Mouse (Mus musculus) testis, adult 2 months (tissue): ENCODE measurements around the gene Ubox5. TPM values are rescaled to one million over a fixed set of nuclear protein-coding genes. Genes with fewer than 3 reads are reported as not detected.

Source experiments
- H3K27ac ChIP-seq: fragments of 200-500 bp; 2 replicates; pipeline ENCODE4 v1.5.1; 2012; ENCODE audit warnings: low read depth, low read length; ENCODE audit not compliant: control insufficient read depth, insufficient read depth
- H3K27me3 ChIP-seq: fragments of 200-500 bp; 2 replicates; pipeline ENCODE4 v1.6.1; 2012; ENCODE audit warnings: mild to moderate bottlenecking, low read length, moderate library complexity; ENCODE audit not compliant: control insufficient read depth, insufficient read depth
- H3K36me3 ChIP-seq: fragments of 200-500 bp; 2 replicates; pipeline ENCODE4 v1.6.1; 2012; ENCODE audit warnings: mild to moderate bottlenecking, low read length; ENCODE audit not compliant: control insufficient read depth, insufficient read depth
- H3K4me1 ChIP-seq: fragments of 200-500 bp; 2 replicates; pipeline ENCODE4 v1.6.1; 2012; ENCODE audit warnings: low read length; ENCODE audit not compliant: control insufficient read depth, insufficient read depth
- H3K4me3 ChIP-seq: fragments of 200-500 bp; 2 replicates; pipeline ENCODE4 v1.5.1; 2012; ENCODE audit warnings: low read depth, mild to moderate bottlenecking, low read length, moderate library complexity, mixed read lengths; ENCODE audit not compliant: control insufficient read depth
- CTCF ChIP-seq: fragments of 200-500 bp; IDR thresholded peaks from 2 replicates; pipeline ENCODE4 v1.5.1; 2012; ENCODE audit warnings: low read depth, mild to moderate bottlenecking, inconsistent platforms, low read length, moderate library complexity; ENCODE audit not compliant: control insufficient read depth, insufficient read depth, insufficient replicate concordance
- POLR2A ChIP-seq: fragments of 200-500 bp; IDR thresholded peaks from 2 replicates; pipeline ENCODE4 v1.6.1; 2012; ENCODE audit warnings: low read depth, mild to moderate bottlenecking, inconsistent platforms, low read length, moderate library complexity; ENCODE audit not compliant: control insufficient read depth
- polyA plus RNA-seq: library from polyadenylated mRNA; depleted of rRNA; stranded (reverse); fragments of >200 nt; gene quantifications from 2 replicates; pipeline ENCODE4 v1.2.3, GENCODE M21; 2012

Ubox5 gene
- polyA plus RNA-seq, 1 experiment = 7.7 TPM

GRCm38 (mm10) chr2:130589157-130589556, 40.7 kb downstream of the Ubox5 start:
- no peak for TF ChIP-seq CTCF
- peak; percentile 50; the same call in 1 of the 2 replicates for TF ChIP-seq POLR2A
- H3K36me3 ChIP-seq = no peaks in the 10 kb centered on the region; the same call in 1 of the 2 replicates
- H3K4me1 ChIP-seq = no peaks in the 10 kb centered on the region; the same call in none of the 2 replicates
- peak overlapping the region; percentile 79 for H3K4me3 ChIP-seq
- peak overlapping the region; percentile 81 for H3K27ac ChIP-seq
- no peaks in the 10 kb centered on the region for H3K27me3 ChIP-seq

GRCm38 (mm10) chr2:130588373-130588772, 41.5 kb downstream of the Ubox5 start:
- Histone ChIP-seq H3K4me1 (no peaks in the 10 kb centered on the region; the same call in none of the 2 replicates), H3K27ac (no peak overlapping the region), H3K36me3 (no peaks in the 10 kb centered on the region; the same call in 1 of the 2 replicates), H3K4me3 (peak overlapping the region; percentile 79), H3K27me3 (no peaks in the 10 kb centered on the region)
- TF ChIP-seq POLR2A (no peak), CTCF (no peak)

- no peaks in the 10 kb centered on the region for H3K36me3 ChIP-seq
- no peaks in the 10 kb centered on the region; the same call in none of the 2 replicates for H3K4me1 ChIP-seq
- H3K27ac ChIP-seq = no peak overlapping the region
- TF ChIP-seq CTCF = no peak
- TF ChIP-seq POLR2A = no peak
- no peaks in the 10 kb centered on the region for H3K27me3 ChIP-seq
- H3K4me3 ChIP-seq = no peak overlapping the region
Observed at GRCm38 (mm10) chr2:130586016-130586415, 43.8 kb downstream of the Ubox5 start.

GRCm38 (mm10) chr2:130583902-130584560, 45.8 kb downstream of the Ubox5 start:
- Histone ChIP-seq H3K4me1 (peaks cover 5% of the 10 kb centered on the region), H3K27me3 (no peaks in the 10 kb centered on the region), H3K4me3 (no peak overlapping the region)

DNA sequence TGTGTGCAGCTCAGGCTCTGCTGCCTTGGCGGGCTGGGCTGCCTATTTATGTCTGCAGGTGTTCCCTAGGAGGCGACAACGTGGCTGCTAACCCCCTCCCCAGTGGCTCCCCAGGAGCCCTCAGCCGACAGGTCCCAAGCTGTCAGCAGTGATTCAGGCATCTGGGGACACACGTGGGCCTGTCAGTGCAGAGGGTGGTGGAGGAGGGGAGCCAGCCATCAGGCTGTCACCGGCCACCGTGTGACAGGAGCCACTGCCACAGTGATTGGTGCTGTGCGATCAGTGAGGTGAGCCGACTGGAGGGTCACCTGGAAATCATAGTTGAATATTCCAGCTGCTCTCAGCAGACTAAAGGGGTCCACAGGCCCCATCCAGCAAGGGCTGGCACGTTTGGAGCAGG, 47.3 kb downstream of the Ubox5 start, which contains the start of gene Avp:
Gene Avp, minus strand, starts transcription at position 3 of the 400 bp plus-strand sequence.
- Histone ChIP-seq H3K4me1 (peaks cover 7% of the 10 kb centered on the region), H3K27me3 (no peaks in the 10 kb centered on the region), H3K27ac (no peak within 1 kb of the TSS), H3K36me3 (no peaks in the 10 kb centered on the region), H3K4me3 (no peak within 1 kb of the TSS)
- TF ChIP-seq CTCF (no peak), POLR2A (no peak)

More at GRCm38 (mm10) chr2:130583902-130584560, 45.8 kb downstream of the Ubox5 start:
- no peak overlapping the region for H3K27ac ChIP-seq
- H3K36me3 ChIP-seq = no peaks in the 10 kb centered on the region
- TF ChIP-seq CTCF = no peak
- no peak for TF ChIP-seq POLR2A

DNA sequence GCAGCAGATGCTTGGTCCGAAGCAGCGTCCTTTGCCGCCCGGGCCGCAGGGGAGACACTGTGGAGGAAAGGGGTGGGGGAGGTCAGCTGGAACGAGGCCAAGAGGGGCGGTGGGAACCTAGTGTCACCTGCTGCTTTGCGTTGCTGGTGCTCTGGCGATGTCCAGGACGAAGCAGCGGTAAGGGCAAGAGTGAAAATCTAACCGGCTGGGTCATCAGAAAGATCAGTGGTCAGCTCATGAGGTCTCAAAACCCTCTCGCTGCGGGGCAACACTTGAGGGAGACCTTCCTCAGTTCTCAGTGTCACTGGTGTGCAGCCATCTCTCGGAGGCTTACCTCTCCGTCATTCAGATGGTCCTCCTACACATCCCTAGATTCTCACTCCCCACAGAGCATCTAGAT, 48.6 kb downstream of the Ubox5 start:
- Histone ChIP-seq H3K27ac (no peak overlapping the region), H3K4me3 (no peak overlapping the region), H3K27me3 (no peaks in the 10 kb centered on the region), H3K4me1 (peaks cover 9% of the 10 kb centered on the region), H3K36me3 (no peaks in the 10 kb centered on the region)
- no peak for TF ChIP-seq POLR2A
- TF ChIP-seq CTCF = no peak

DNA sequence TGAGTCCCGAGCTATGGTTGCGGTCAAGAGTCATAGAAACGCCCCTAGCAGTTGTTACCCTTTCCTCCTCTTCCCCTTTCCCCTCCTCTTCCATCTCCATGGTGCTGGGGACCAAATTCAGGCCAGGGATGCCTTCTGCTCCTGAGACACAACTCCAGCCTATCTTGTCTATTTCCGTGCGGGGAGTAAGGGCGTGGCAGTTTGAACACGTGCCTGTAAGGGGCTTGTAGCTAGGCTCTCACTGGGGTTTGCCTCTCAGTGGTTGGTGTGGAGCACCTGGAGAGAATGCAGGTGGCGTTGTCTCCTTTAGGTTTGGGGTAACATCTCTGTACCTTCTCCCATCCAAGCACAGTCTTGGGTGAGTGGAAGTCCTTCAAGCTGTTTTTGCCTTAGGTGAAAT, 50.0 kb downstream of the Ubox5 start:
- H3K27ac ChIP-seq = no peak overlapping the region
- peaks cover 10% of the 10 kb centered on the region for H3K4me1 ChIP-seq
- TF ChIP-seq POLR2A (no peak), CTCF (no peak)
- H3K4me3 ChIP-seq = no peak overlapping the region
- no peaks in the 10 kb centered on the region for H3K36me3 ChIP-seq
- no peaks in the 10 kb centered on the region for H3K27me3 ChIP-seq
